Mouse (Mus musculus) G1E (cell line): ENCODE measurements at regions not wholly inside any gene's neighbourhood (a gene's known extent, or its start where the extent isn't known, plus 50 kb on each side); places are given as distances from the start of the nearest gene placed in this dataset.

ENCODE experiments used
- ATAC-seq: 2 replicates; pipeline ENCODE4 v1.8.0; 2016; ENCODE audit warnings: mild to moderate bottlenecking; ENCODE audit not compliant: insufficient number of reproducible peaks, poor library complexity, low FRiP score, severe bottlenecking; ENCODE audit errors: extremely low read depth
- DNase-seq: peaks from one replicate; pipeline ENCODE4 v3.0.0; 2012; ENCODE audit warnings: low spot score
- H3K27me3 ChIP-seq: 2 replicates; pipeline ENCODE4 v1.6.1; 2012; ENCODE audit warnings: mild to moderate bottlenecking, low read length, inconsistent platforms; ENCODE audit not compliant: insufficient read depth
- H3K36me3 ChIP-seq: replicated peaks from 2 replicates; pipeline ENCODE3; 2012; ENCODE audit warnings: mild to moderate bottlenecking, inconsistent platforms
- H3K4me1 ChIP-seq: 2 replicates; pipeline ENCODE4 v1.6.1; 2012; ENCODE audit warnings: low read depth, low read length, inconsistent platforms, mixed read lengths; ENCODE audit not compliant: insufficient read depth
- H3K4me3 ChIP-seq: 2 replicates; pipeline ENCODE4 v1.5.1; 2012; ENCODE audit warnings: low read depth, mild to moderate bottlenecking, inconsistent platforms, low read length, moderate library complexity, mixed read lengths
- H3K9me3 ChIP-seq: replicated peaks from 2 replicates; pipeline ENCODE4 v1.6.1; 2012; ENCODE audit warnings: inconsistent platforms
- CTCF ChIP-seq: IDR thresholded peaks from 2 replicates; pipeline ENCODE4 v1.5.1; 2012; ENCODE audit warnings: low read depth, low read length, inconsistent platforms, mixed read lengths
- GATA1 ChIP-seq: IDR thresholded peaks from 2 replicates; pipeline ENCODE4 v1.6.1; 2012; ENCODE audit warnings: borderline replicate concordance, low read length, inconsistent platforms, mixed read lengths
- GATA2 ChIP-seq: IDR thresholded peaks from 2 replicates; pipeline ENCODE4 v1.6.1; 2012; ENCODE audit warnings: low read depth, low read length, inconsistent platforms, borderline replicate concordance
- POLR2AphosphoS5 ChIP-seq: IDR thresholded peaks from 2 replicates; pipeline ENCODE4 v1.6.1; 2012; ENCODE audit warnings: low read depth, low read length, inconsistent platforms; ENCODE audit not compliant: insufficient replicate concordance
- TAL1 ChIP-seq: conservative IDR thresholded peaks from 2 replicates; pipeline ENCODE4 v1.6.1; 2012; ENCODE audit warnings: low read depth, low read length, inconsistent platforms, mixed read lengths

- Histone ChIP-seq H3K4me1 (no peaks in the 10 kb centered on the region), H3K9me3 (peaks cover 15% of the 10 kb centered on the region), H3K36me3 (no peaks in the 10 kb centered on the region), H3K4me3 (no peak overlapping the region), H3K27me3 (no peaks in the 10 kb centered on the region)
- ATAC-seq (no peak), DNase-seq (no peak)
- no peak for TF ChIP-seq GATA2
- TF ChIP-seq POLR2AphosphoS5: no peak
- TF ChIP-seq CTCF: no peak
- no peak for TF ChIP-seq TAL1
- no peak for TF ChIP-seq GATA1
These were observed 163.9 kb downstream of the Ptprc start for GRCm38 (mm10) chr1:138011581-138011980.

- no peak for ATAC-seq
- H3K4me3 ChIP-seq: no peak overlapping the region
These were observed 164.5 kb downstream of the Ptprc start for GRCm38 (mm10) chr1:138010910-138011477.

GRCm38 (mm10) chr1:138006811-138007210, 168.7 kb downstream of the Ptprc start:
- TF ChIP-seq POLR2AphosphoS5: no peak
- no peak for TF ChIP-seq TAL1
- TF ChIP-seq CTCF: no peak
- ATAC-seq (no peak), DNase-seq (no peak)
- peaks cover 10% of the 10 kb centered on the region for H3K9me3 ChIP-seq
- H3K36me3 ChIP-seq: no peaks in the 10 kb centered on the region
- no peaks in the 10 kb centered on the region for H3K4me1 ChIP-seq
- H3K27me3 ChIP-seq: no peaks in the 10 kb centered on the region
- no peak overlapping the region for H3K4me3 ChIP-seq

More at GRCm38 (mm10) chr1:138010910-138011477, 164.5 kb downstream of the Ptprc start:
- H3K27me3 ChIP-seq: no peaks in the 10 kb centered on the region
- TF ChIP-seq CTCF: no peak
- TF ChIP-seq TAL1: no peak
- no peak for TF ChIP-seq GATA1
- TF ChIP-seq GATA2: no peak
- no peak for TF ChIP-seq POLR2AphosphoS5
- no peak for DNase-seq
- no peaks in the 10 kb centered on the region for H3K4me1 ChIP-seq
- no peaks in the 10 kb centered on the region for H3K36me3 ChIP-seq
- peaks cover 15% of the 10 kb centered on the region for H3K9me3 ChIP-seq

GRCm38 (mm10) chr1:138004319-138004718, 171.2 kb downstream of the Ptprc start:
- H3K27me3 ChIP-seq: no peaks in the 10 kb centered on the region
- H3K36me3 ChIP-seq: no peaks in the 10 kb centered on the region
- TF ChIP-seq GATA1 (no peak), TAL1 (no peak), GATA2 (no peak), CTCF (no peak), POLR2AphosphoS5 (no peak)
- peaks cover 6% of the 10 kb centered on the region for H3K9me3 ChIP-seq
- ATAC-seq: no peak
- H3K4me3 ChIP-seq: no peak overlapping the region
- DNase-seq: no peak
- no peaks in the 10 kb centered on the region for H3K4me1 ChIP-seq

- ATAC-seq (no peak), DNase-seq (no peak)
- Histone ChIP-seq H3K9me3 (peaks cover 17% of the 10 kb centered on the region), H3K4me3 (no peak overlapping the region), H3K4me1 (no peaks in the 10 kb centered on the region), H3K27me3 (no peaks in the 10 kb centered on the region), H3K36me3 (no peaks in the 10 kb centered on the region)
- no peak for TF ChIP-seq TAL1
- TF ChIP-seq GATA2: no peak
- no peak for TF ChIP-seq POLR2AphosphoS5
- TF ChIP-seq GATA1: no peak
- TF ChIP-seq CTCF: no peak
These were observed 176.1 kb downstream of the Ptprc start for GRCm38 (mm10) chr1:137999268-137999900.

GRCm38 (mm10) chr1:137996041-137996440, 179.5 kb downstream of the Ptprc start:
- no peaks in the 10 kb centered on the region for H3K4me1 ChIP-seq
- ATAC-seq (no peak), DNase-seq (no peak)
- H3K36me3 ChIP-seq: no peaks in the 10 kb centered on the region
- H3K9me3 ChIP-seq: peaks cover 16% of the 10 kb centered on the region
- H3K27me3 ChIP-seq: no peaks in the 10 kb centered on the region
- H3K4me3 ChIP-seq: no peak overlapping the region
- TF ChIP-seq CTCF (no peak), GATA1 (no peak), POLR2AphosphoS5 (no peak), TAL1 (no peak), GATA2 (no peak)
